Mouse (Mus musculus): ENCODE measurements at regions not wholly inside any gene's neighbourhood (a gene's known extent, or its start where the extent isn't known, plus 50 kb on each side); places are given as distances from the start of the nearest gene placed in this dataset.
"Not testable (repeated sequence)": the region's sequence is repeated elsewhere in the genome, so short reads cannot be mapped to it uniquely, and the experiment has no call there.

GRCm38 (mm10) chr1:101901601-101902000 lies 2129.0 kb downstream of the Cntnap5b start:
- DNase-seq: not testable (repeated sequence)

GRCm38 (mm10) chr1:101902154-101902825 lies 2129.7 kb downstream of the Cntnap5b start:
- peak; percentile 23 for DNase-seq

GRCm38 (mm10) chr1:101902826-101903210 lies 2130.3 kb downstream of the Cntnap5b start:
- peak; percentile 3 for DNase-seq

- not testable (repeated sequence) for DNase-seq
Observed at GRCm38 (mm10) chr1:101916991-101917390, 2144.4 kb downstream of the Cntnap5b start.

- DNase-seq: no peak
Observed at GRCm38 (mm10) chr1:101918872-101919271, 2146.3 kb downstream of the Cntnap5b start.

- DNase-seq: no peak
Observed at GRCm38 (mm10) chr1:101941107-101941506, 2168.5 kb downstream of the Cntnap5b start.

All from thymus, postnatal 25 days (tissue).